Mouse (Mus musculus) heart, postnatal 0 days (tissue): ENCODE measurements at regions not wholly inside any gene's neighbourhood (a gene's known extent, or its start where the extent isn't known, plus 50 kb on each side); places are given as distances from the start of the nearest gene placed in this dataset.

ENCODE experiments used
- ATAC-seq: fragments of 200-750 bp; cut with Nextera tagmentation; 2 replicates; pipeline ENCODE4 v1.8.0; 2017; ENCODE audit warnings: low read depth, moderate number of reproducible peaks, moderate library complexity; ENCODE audit not compliant: insufficient read depth
- DNase-seq: peaks from one replicate; pipeline ENCODE4 v3.0.0-alpha.2; 2016; ENCODE audit warnings: low spot score
- H3K27ac ChIP-seq: fragments of 300-500 bp; sonication (generic); 2 replicates; pipeline ENCODE4 v1.5.1; 2014; ENCODE audit warnings: low read depth, mild to moderate bottlenecking
- H3K27me3 ChIP-seq: fragments of 300-500 bp; sonication (generic); 2 replicates; pipeline ENCODE4 v1.6.1; 2014; ENCODE audit warnings: low read length, mixed read lengths; ENCODE audit not compliant: control insufficient read depth, insufficient read depth
- H3K36me3 ChIP-seq: fragments of 300-500 bp; sonication (generic); replicated peaks from 2 replicates; pipeline ENCODE4 v1.6.1; 2014; ENCODE audit warnings: low read length, mixed read lengths; ENCODE audit not compliant: control insufficient read depth, insufficient read depth
- H3K4me1 ChIP-seq: fragments of 300-500 bp; sonication (generic); 2 replicates; pipeline ENCODE4 v1.6.1; 2014; ENCODE audit warnings: antibody characterized with exemption; ENCODE audit not compliant: control insufficient read depth, insufficient read depth
- H3K4me2 ChIP-seq: fragments of 300-500 bp; sonication (generic); 2 replicates; pipeline ENCODE4 v1.6.1; 2014; ENCODE audit warnings: low read depth, mild to moderate bottlenecking, low read length, moderate library complexity
- H3K4me3 ChIP-seq: fragments of 300-500 bp; sonication (generic); 2 replicates; pipeline ENCODE4 v1.5.1; 2014; ENCODE audit warnings: low read depth, low read length
- H3K9ac ChIP-seq: fragments of 300-500 bp; sonication (generic); replicated peaks from 2 replicates; pipeline ENCODE4 v1.6.1; 2014; ENCODE audit warnings: low read depth, low read length, mixed read lengths
- H3K9me3 ChIP-seq: fragments of 300-500 bp; sonication (generic); replicated peaks from 2 replicates; pipeline ENCODE4 v1.6.1; 2016; ENCODE audit warnings: low read length; ENCODE audit not compliant: control insufficient read depth
- CTCF ChIP-seq: IDR thresholded peaks from 2 replicates; pipeline ENCODE4 v1.5.1; 2016; ENCODE audit warnings: antibody characterized with exemption, control low read depth, low read depth
- EP300 ChIP-seq: IDR thresholded peaks from 2 replicates; pipeline ENCODE4 v1.6.1; 2016; ENCODE audit warnings: antibody characterized with exemption, low read depth
- WGBS: fragments of 180-500 bp; shearing (Covaris S2); extraction: QIAGEN DNeasy Blood & Tissue Kit; methylation state at CpG from one replicate; pipeline ENCODE4 v1.1.7; 2014; 5-methylcytosine and 5-hydroxymethylcytosine counted together

GRCm38 (mm10) chrX:11626274-11626878 lies 298.8 kb downstream of the H2al1j start:
- no peaks in the 10 kb centered on the region for H3K4me1 ChIP-seq
- H3K27ac ChIP-seq, result no peak overlapping the region
- H3K9ac ChIP-seq, result no peak overlapping the region
- TF ChIP-seq CTCF, result no peak
- no peak for TF ChIP-seq EP300
- H3K36me3 ChIP-seq, result no peaks in the 10 kb centered on the region
- H3K4me3 ChIP-seq, result no peak overlapping the region
- 67% methylated on average over 10 of the region's 10 CpGs for WGBS
- no peak for ATAC-seq
- no peaks in the 10 kb centered on the region for H3K27me3 ChIP-seq
- DNase-seq, result no peak
- H3K4me2 ChIP-seq, result no peak overlapping the region
- no peaks in the 10 kb centered on the region for H3K9me3 ChIP-seq

GRCm38 (mm10) chrX:11629362-11629761 lies 301.7 kb downstream of the H2al1j start:
- no peak for DNase-seq
- H3K36me3 ChIP-seq, result no peaks in the 10 kb centered on the region
- H3K27ac ChIP-seq, result no peak overlapping the region
- ATAC-seq, result no peak
- H3K9ac ChIP-seq, result no peak overlapping the region
- no peak for TF ChIP-seq CTCF
- no peak for TF ChIP-seq EP300
- no peaks in the 10 kb centered on the region for H3K27me3 ChIP-seq
- no peak overlapping the region for H3K4me3 ChIP-seq
- no peak overlapping the region for H3K4me2 ChIP-seq
- 57% methylated on average over 2 of the region's 2 CpGs for WGBS
- no peaks in the 10 kb centered on the region for H3K9me3 ChIP-seq
- no peaks in the 10 kb centered on the region for H3K4me1 ChIP-seq

DNA sequence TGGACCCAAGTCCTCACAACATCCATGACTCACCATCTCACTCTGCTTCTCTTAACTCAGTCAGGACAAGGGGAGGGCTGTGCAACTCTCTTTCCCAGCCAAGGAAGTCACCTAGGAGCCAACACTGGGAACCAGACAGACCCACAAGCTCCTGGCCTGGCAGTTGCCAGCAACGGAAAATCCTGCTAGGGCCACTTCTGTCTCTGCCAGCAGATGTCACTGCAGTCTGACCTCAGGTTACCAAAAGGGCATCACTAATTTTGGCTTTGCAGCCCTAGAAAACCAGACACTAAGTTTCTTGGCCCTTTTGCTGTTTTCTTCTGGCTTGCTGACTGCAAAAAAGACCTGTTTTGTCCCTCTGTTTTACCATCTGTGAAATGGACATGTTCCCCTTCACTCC lies 302.3 kb downstream of the H2al1j start:
- Histone ChIP-seq H3K4me1 (no peaks in the 10 kb centered on the region), H3K4me3 (no peak overlapping the region), H3K27ac (no peak overlapping the region), H3K9ac (no peak overlapping the region), H3K27me3 (no peaks in the 10 kb centered on the region), H3K36me3 (no peaks in the 10 kb centered on the region), H3K9me3 (no peaks in the 10 kb centered on the region), H3K4me2 (no peak overlapping the region)
- ATAC-seq (no peak), DNase-seq (peak; percentile 17)
- WGBS, result 57% methylated on average over 1 of the region's 1 CpGs
- TF ChIP-seq EP300 (no peak), CTCF (peak; percentile 56)

DNA sequence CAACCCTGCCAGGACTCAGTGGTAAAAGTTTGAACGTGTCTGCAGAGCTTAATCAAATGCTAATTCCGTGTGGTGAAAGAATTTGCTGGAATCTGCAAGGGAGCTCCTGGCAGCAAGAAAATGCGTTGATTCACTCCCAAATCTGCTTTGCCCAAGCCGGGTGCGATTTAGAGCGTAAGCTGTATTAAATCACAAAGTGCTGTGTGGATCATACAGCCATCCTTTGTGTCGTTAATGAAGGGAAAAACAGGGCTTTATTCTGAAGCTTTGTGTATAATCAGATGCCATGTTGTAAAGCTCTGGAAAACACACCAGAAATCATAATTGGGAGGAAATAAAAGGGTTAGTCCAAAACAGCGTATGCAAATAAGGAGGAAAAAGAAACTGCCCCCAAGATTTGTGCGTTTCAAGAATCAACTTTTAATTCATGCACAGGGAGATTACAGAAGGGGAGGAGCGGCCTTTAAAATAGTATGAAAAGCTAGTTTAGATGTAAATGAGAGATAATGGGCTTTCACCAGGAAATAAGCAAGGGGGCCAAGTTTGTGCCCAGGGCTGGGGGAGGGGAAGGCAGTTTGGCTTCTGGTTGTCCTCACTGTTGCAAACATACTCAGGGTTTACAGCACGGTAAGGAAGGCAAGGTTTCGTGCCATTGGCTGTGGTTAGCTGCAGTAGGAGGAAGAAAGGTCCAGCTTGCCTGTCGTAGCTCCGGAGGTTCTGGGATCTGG lies 303.7 kb downstream of the H2al1j start:
- Histone ChIP-seq H3K27me3 (no peaks in the 10 kb centered on the region), H3K9ac (no peak overlapping the region), H3K4me2 (peak overlapping the region; percentile 45; the same call in 1 of the 2 replicates), H3K4me1 (no peaks in the 10 kb centered on the region), H3K4me3 (peak overlapping the region; percentile 6; the same call in 1 of the 2 replicates), H3K36me3 (no peaks in the 10 kb centered on the region), H3K27ac (no peak overlapping the region), H3K9me3 (no peaks in the 10 kb centered on the region)
- WGBS, result 35% methylated on average over 14 of the region's 14 CpGs
- no peak for TF ChIP-seq CTCF
- TF ChIP-seq EP300, result no peak
- DNase-seq (no peak), ATAC-seq (no peak)

- Histone ChIP-seq H3K4me3 (peak overlapping the region; percentile 6; the same call in 1 of the 2 replicates), H3K4me2 (peak overlapping the region; percentile 45; the same call in 1 of the 2 replicates), H3K9me3 (no peaks in the 10 kb centered on the region), H3K9ac (no peak overlapping the region), H3K27me3 (no peaks in the 10 kb centered on the region), H3K36me3 (no peaks in the 10 kb centered on the region), H3K27ac (no peak overlapping the region), H3K4me1 (no peaks in the 10 kb centered on the region)
- WGBS, result 24% methylated on average over 13 of the region's 14 CpGs
- TF ChIP-seq CTCF (no peak), EP300 (no peak)
- no peak for ATAC-seq
- no peak for DNase-seq
Measured at GRCm38 (mm10) chrX:11632011-11632410, 304.4 kb downstream of the H2al1j start.
